Mouse (Mus musculus): Measurements from ENCODE around the gene Klf7. TPM values are rescaled to one million over a fixed set of nuclear protein-coding genes. Genes with fewer than 3 reads are reported as not detected.

The Klf7 gene
- total RNA-seq, 4 experiments from 2014 or later, result 12.4 to 17.4 (median 16.4) TPM

DNA sequence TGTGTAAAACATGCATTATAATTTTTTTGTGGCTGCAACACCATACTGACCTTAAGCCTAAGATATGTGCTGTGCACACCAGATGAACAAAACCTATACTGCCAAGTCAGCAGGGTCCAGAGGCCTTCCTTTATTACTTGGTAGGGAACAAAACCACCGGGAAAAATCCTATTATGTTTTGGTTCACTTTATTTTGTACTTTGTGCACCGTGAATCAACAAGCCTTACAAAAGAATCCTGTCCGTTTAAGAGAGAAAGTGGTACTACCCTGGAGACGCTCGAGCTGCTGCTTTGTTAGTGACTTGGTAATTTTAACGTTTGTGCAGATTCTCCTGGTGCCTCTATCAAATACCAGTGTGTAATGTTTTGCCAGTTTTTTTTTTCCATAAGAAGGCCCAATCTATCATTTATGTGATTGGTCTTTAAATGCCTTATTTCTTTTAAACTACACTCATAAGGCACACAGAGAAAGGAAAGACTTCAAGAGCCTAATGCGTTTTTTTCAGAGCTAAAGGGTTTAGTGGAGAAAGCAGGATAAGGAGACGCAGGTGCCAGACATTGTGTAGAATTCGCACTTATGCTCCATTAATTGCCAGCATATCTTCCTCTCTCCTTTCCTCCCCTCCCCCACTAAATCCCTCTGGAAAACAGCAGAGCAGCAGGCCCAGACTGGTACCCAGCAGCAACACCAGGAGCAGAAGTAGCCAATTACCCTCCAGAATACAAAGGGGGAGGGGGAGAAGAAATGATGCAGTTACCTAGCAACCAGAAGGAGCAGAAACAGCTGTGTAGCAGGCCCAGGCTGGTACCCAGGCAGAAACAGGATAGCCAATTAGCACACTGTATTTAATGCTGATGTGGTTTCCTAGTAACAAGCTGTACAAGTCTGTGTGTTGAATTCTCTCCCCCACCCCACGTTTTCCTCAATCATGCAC, 55.5 kb downstream of the Klf7 start:
- DNase-seq (ENCODE audit: low spot score), result no peak

DNA sequence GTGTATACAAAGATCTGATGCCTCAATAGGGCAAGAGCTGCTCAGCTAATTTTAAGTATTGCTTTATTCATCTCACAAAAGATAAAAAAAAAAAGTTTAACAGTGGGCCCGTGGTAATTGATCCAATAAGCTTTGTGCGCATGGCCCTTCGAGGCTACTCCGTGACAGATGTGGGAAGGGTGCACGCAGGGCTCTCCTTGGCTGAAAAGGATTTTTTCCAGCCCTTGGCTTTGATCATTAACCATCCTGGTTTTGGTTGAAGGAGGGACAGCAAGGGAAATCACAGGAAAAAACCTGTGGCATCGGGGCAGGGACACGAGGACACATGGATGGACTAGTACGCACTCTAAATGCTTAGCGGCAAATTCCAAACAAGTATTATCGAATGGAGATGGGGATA, 60.6 kb downstream of the Klf7 start:
- DNase-seq (ENCODE audit: low spot score), result no peak

DNA sequence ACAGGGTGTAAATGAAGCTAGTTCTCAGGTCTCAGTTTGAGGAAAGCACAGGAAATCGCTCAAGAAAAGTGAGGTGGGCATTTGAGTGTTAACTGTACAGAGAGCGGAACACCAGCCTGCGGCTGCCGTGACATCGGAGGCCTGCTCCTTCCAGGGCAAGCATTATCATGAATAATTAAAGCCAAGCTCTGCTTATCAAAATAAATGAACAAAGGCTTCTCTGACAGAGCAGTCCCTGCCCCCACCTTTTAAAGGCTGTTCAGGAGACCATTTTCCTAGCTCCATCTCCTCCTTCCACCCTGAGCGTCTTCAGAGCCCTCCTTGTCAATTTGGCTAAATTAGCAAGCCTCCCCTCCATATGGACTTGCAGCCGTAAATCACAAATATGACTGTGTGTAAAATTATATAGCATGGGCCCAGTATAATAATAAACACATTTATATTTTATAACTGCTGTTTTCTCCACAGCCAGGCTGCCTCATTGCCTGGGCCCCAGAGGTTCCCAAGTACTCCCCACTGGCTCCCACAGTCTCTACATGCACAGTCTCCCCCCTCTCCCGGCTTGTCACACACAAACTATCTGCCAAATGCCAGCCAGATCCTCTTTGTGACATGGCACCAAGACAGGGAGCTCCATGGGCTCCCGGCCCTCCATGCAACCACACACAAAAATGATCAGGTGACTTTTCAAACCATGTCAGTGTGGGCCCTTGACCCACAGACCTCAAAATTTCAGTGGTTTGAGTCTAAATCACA, 61.2 kb downstream of the Klf7 start:
- DNase-seq (ENCODE audit: low spot score), result no peak

DNA sequence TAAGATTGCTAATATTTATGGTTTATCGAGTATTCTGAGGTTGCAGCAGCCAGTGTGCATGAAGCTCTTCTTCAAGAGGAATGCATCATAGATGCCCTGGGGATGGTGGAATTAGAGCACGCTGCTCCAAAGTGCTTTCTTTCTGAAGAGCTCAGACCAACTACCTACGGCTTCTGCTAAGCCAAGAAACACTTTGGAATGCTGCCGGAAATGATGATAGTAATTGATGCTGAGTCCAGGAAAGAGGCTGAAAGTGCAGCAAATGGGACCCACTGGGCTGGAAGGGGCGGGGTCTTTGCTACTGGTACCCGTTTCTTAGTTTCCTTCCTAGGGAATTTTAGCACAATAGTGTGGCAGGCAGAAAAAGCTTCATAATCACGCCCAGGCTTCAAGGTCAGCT, 62.0 kb downstream of the Klf7 start:
- DNase-seq (ENCODE audit: low spot score), result peak; percentile 38

DNA sequence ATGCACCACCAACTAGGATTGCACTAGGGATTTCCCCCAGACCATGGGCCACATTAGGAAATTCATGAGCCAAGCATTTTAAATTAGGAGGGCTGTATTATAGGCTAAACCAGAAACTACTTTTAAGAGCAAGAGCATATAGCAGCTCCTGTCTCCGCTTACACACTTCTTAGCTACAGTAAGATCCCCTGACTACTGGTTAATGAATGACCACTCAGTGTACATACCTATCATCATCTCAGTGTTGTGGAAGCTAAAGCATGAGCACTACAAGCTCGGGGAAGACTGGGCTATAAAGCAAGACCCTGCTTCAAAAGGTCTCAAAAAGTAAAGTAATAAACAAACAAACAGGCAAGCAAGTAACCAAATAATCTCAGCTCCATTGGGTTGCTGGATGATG, 65.5 kb downstream of the Klf7 start:
- no peak for DNase-seq (ENCODE audit: low spot score)

DNA sequence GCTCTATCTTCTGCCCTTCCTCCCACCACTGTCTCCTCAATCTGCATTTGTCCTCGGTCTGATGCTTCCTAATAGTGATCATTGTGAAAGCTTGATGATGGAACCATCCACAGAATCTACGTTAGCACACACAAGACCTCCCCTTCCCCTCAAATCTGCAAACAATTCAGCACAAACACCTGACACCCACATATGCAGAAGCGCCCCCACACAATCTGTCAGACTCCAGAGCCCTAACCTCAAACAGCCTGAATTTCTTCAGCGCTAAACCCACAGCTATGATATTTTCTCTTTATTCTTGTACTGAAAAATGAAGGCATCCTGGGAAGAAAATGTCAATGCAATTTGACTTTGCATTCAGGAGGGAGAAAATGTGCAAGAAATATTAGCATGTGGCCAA, 66.1 kb downstream of the Klf7 start:
- DNase-seq (ENCODE audit: low spot score), result no peak

DNA sequence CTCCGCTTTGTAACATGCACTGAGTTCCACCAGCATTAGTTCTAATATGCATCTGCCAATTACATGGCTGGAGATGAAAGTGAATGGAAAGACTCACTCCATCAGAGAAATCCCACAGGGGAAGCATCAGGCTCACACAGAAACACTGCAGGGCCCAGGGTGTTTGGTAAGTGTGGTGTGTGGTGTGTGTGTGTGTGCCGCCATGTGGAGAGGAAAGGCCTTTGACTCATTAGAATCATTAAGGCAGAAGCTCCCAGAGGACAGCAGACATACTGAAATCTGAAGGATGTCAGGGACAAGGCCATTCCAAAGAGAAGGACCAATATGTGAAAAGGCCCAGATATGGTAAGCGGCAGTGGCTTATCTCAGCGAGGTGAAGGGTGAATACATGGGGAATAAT, 66.9 kb downstream of the Klf7 start:
- DNase-seq (ENCODE audit: low spot score), result no peak

DNA sequence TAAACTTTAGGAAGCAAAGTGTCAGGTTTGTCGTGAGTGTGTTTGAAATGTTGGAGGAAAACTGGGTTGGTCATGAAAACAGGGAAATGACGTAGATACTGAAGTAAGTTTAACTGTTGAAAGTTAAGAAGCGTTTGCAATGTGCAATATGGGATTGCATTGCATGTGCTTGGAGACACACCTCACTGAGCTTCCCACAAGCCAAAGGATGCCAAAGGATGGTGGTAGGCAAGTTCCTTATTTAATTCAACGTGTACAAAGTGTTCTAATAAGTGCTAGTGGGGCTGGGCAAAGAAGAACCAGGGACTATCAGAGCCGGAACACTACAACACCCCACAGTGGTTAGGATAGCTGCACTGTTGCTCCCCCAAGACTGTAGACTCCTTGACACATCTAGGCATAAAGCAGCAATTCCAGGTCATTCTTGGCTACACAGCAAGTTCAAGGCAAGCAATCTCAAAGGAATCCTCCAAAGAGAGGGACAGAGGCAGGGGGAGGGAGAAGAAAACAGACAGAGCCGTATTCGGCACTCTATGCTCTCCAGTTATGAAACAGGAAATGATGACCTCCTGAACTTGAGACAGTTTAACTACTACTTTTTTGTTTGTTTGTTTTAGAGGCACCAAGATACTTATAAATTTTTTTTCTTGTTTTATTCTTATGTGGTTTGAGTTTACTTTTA, 69.9 kb downstream of the Klf7 start:
- peak; percentile 36 for DNase-seq (ENCODE audit: low spot score)

DNA sequence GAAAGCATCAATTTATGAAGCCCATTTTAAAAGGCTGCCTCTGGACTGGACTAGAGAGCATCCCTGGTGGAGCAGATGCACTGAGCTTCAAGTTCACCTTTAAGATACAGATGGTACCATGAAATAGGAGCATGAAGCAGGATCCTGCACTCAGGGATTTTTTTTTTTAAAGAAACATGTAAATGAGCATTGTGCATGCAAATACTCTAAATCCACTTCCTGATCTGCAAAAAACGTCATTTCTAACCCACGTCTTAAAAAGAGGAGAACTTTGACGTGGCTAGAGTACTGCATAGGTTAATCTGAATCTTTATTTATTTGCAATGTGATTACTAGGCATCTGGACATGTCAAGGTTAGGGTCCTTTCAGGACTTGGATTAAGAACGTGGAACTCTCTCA, 73.5 kb downstream of the Klf7 start:
- no peak for DNase-seq (ENCODE audit: low spot score)

DNA sequence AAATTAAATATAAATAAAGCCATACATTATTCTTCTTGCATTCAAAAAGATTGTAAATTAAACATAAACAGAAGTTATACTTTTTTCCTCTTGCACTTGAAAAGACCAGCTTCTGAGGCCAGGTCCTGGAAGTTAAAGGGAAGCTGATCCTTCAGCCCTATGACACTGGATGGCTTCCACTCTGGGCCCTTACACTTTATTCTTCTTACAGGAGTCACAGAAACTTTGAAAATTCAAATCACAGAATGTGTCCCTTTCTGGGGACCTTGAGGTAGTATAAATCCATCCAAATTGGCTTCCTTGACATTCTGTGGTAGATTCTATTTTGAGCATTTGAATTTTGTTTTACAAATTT, 75.3 kb downstream of the Klf7 start:
- no peak for DNase-seq (ENCODE audit: low spot score)

DNA sequence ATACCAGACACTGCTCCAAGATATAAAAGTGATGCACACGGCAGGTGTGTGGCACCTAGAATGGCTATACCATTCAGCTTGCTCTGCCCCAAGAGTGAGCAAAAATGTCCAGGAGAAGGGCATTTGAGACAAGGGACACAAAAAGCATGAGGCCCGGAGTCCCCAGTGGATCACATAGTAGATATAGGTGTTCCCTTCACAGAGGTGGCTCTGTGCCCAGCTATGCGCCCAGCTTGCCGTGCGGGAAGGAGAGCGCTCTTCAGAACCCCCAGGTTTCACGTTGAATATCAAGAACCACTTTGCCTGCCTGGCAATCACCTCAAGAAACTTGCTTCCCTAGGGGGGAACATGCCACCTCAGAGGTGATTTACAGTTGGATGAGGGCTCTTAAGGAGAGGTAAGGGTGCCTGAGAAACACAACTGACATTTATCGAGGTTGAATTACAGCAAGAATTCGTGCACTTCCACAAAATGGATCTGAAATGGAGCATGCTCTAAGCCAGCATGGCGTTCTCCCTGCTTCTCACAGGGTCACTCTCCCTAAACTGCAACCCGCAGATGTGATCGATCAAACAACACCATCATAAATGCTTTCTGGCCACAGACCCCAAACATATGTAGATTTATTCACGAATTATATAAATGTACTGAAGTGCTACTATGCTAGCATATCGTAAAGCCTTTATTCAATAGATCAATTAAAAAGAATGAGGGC, 75.8 kb downstream of the Klf7 start:
- DNase-seq (ENCODE audit: low spot score), result no peak

DNA sequence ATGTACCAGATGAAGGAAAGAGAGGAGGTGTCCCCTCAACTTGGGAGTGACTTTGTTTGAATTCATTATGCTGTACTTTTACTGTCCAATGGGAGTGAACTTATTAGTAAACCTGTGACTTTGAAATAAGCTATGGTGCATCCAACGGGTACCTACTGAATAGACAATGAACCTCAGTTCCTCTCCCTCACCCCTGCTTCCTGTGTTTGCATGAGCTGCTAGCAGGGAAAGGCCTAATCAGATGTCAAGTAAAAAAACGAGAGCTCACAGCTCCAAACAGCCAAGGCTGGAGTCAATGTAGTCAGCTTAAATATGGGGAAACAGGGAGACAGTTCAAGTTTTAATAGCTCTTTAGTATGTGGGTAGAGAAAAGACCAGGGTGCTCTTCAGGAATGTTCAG, 77.5 kb downstream of the Klf7 start:
- DNase-seq (ENCODE audit: low spot score), result no peak

DNA sequence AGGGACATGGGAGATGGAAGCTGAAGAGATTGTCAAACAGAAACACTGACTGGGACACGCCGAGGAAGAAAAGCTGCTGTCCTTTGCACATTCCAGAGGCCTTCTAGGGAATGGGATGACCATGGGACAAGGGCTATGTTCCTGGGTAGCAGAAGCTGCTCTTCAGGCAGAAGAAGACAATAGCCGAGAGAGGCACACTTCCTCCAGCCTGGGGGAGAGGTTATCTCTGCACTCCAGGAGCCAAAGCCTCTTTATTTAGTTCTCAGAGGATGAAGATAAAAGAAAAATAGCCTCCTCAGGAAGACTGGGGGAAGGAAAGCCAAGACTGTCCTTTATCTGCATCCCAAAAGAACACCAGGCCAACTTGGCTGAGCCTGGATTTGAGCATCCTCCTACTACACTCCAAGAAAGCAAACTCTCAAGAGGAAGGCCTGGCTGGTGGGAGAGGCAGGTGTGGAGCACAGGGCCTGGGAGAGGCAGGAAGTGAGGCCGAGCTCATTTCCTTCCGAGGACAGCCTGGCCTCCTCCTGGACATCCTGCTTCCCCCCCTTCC, 81.2 kb downstream of the Klf7 start:
- peak; percentile 80 for DNase-seq (ENCODE audit: low spot score)

DNA sequence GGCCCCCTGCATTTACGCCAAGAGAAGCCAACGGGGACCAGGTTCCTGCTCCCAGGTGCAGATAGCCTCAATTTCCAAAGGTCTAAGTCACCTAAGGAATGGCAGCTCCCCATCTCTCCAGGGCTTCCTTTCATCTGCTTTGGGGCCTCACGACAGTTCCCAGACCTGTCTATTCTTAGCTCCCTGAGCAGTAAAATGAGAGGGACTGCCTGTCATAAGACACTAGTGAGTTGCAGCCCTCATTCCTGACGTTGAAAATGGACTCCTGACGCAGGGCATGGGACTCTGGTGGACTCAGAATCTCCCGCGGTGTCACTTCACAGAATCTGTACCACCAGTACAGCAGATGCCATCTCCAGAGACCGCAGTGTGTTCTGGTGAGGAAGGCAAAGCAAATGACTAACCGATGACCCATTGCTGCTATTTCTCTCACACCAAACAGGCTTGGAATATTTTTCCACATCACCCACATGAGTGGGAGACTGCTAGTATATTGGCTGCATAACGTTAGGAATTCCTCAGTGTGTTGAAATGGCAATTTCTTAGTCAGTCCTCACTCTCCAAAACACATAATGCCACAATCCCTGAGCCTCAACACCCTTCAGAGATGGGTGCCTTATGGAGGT, 81.9 kb downstream of the Klf7 start:
- DNase-seq (ENCODE audit: low spot score), result no peak

DNA sequence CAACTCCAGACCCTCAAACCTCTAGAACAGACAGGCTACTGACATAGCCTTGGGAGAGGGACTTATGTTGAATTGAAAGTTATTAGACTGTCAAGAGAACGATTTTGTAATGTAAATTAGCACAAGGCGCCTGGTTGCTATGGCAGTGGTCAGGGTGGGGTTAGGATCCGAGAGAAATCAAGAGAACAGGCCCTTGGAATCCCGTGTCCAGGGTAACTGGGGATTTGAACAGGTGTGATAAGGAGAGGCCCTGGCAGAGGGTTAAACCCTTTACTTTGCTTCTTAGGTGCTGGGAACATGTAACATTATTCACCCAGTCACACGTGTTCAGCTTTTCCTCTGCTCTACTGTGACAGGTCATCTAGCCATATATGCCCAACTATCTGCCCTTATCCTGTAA, 83.7 kb downstream of the Klf7 start:
- DNase-seq (ENCODE audit: low spot score), result no peak

DNA sequence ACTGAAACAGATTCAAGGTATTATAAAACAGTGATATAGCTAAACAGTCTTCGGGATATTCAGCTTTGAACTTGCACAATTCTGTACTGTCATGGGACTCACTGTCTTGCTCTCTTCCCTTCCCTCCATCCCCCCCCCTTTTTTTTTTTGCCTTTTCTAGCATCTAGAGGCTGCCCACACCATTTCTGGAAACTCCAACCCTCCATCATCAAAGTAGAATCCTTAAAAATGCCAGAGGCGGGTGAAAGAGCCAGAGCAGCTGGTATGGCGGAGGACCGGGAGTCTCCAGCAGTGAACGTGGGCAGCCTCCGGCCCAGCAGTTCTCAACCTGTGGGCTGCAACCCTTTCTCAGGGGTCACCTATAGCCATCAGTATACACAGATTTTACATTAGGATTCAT, 84.3 kb downstream of the Klf7 start:
- DNase-seq (ENCODE audit: low spot score), result no peak

DNA sequence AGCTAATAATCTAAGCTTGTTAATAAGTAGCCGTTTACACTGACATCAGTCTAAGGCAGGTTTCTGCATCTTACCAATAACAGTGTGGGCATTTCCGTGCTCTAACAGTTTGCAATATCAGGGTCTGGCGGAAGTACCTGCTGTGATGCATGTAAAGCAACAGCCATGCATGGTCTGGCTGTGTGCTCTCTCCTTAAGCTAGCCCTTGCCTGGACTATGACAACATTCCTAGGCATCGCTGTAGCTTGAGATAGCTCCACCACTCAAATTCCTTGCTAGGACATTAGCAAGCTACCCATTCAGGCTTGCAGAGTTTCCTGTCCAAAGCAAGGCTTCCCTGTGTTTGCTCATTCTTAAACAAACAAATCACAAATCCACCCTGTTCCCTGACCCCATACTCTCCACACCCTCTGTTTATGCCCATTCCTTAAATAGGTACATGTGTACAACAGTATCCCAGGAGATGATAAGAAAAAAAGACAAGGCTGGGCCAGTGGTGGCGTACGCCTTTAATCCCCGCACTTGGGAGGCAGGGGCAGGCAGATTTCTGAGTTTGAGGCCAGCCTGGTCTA, 85.1 kb downstream of the Klf7 start:
- DNase-seq (ENCODE audit: low spot score), result no peak

DNA sequence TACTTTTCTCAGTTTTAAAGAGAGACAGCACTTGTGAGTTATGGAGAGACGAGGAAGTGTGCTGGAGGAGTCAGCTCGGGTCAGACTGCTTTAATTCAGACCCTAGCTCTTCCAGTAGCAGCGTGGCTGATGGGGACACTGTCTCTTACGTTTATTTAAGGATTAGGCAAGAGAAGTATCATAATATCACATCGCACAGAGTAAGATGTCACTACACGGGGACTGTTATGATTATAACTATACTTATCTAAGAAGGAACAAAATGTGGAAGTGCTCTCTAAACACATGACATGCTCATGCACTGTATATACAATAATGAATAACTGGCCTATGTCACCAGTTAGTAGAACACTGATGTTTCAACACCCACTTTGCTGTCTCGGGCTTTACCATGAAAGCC, 86.3 kb downstream of the Klf7 start:
- no peak for DNase-seq (ENCODE audit: low spot score)

DNA sequence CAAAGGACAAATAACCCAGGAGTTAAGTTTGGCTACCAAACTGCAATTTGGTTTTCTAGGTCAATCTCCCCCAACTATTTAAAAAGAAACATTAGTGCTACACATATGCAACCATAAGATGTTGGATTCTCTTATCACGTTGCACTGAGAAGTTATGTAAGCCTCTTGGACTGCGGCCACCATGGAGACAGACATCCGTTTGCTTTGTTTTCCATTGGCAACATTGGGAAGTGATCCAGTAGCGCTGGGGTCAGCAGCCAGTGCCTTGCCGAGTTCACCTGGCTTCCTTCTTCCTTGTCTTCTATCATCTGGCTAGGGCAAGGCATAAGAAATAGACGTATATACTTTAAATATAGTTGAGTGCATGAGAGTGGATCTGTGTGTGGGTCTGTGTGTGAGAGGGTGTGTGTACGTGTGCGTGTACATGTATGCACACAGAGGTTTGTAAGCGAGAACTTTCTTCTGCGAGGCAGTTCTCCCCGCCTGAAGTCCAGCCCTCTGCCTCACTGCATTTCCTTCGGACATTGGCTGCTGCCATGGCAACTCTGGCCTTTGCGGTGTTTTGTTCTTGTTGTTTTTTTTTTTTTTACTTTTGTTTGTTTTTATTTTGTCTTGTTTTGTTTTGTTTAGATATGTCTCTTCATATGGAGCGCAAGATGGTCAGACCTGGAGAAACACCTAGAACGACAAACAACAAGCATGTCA, 86.8 kb downstream of the Klf7 start:
- peak; percentile 48 for DNase-seq (ENCODE audit: low spot score)

All from heart, adult 8-10 months (tissue).